Mouse (Mus musculus) frontal cortex, adult (tissue): Measurements from ENCODE around the gene Znrd1as.
"Not testable (repeated sequence)": the region's sequence is repeated elsewhere in the genome, so short reads cannot be mapped to it uniquely, and the experiment has no call there.

Source experiments
- ATAC-seq: cut with Nextera tagmentation; 2 replicates; pipeline ENCODE4 v1.9.2; 2017; ENCODE audit warnings: mild to moderate bottlenecking, moderate library complexity, mixed read lengths; ENCODE audit not compliant: low TSS enrichment

The Znrd1as gene

DNA sequence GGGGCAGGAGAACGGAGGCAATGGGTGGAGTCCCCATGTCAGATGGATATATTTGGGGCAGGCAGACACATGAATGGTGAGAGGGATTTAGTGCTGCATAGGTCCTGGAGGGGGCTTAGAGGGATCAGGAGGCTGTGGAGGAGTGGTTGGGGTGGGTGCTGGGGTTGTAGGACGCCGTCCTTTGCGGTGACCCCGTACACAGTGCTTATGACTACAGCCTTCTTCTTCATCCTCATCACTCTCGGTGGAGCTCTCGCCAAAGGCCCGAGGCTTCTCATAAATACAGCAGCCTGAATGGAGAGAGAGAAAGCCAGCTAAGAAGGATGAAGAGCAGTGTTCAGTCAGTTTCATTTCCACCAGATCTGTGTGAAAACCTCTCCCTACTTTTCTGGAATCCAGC is 9.1 kb upstream of the Znrd1as start:
- ATAC-seq, result no peak

DNA sequence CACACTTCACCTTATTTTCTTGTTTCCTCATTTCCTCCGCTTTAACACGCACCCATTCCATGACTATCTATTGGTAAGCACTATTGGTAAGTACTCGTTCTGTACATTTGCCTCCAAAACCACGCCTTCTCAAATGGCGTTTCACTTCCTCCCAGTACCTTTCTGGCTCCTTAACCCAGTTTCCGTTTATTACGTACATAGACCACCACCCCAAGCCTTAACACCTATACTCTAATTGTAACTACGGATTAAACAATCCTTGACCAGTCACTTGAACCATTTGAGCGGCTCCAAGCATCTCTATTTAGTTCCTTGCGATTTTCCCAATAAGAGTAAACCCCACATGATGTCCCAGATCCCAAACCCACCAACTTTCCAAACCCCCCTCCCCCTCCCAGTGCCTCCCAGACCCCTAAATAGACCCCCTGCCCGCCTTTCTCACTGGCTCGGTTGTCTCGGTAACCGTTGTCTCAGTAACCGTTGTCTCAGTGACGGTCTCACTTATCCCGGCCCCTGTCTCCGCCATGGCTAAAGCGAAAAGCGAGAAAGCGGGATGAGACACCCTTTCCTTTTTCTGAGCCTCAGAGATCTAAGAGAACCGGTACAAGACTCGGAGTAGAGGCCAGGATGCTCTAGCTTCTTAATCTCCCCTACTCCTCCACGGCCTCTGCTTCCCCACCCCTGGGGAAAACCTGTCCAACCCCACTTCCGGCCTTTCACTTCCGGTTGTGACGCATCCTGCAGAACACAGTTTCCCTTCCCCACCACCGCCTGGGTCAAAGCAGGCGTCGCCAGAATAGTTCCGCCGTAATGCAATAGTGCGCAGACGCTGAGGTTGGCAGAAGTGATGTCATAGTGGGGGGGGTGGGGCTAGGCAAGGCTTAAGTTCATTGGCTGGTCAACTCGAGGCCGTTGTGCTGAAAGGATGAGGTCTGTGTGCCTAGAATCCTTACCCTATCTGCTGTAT is 7.1 kb upstream of the Znrd1as start, which contains the start of gene Ppp1r11:
Ppp1r11 (minus strand) TSS at position 761 of the 967 bp plus-strand sequence.
- peak; percentile 92 for ATAC-seq

DNA sequence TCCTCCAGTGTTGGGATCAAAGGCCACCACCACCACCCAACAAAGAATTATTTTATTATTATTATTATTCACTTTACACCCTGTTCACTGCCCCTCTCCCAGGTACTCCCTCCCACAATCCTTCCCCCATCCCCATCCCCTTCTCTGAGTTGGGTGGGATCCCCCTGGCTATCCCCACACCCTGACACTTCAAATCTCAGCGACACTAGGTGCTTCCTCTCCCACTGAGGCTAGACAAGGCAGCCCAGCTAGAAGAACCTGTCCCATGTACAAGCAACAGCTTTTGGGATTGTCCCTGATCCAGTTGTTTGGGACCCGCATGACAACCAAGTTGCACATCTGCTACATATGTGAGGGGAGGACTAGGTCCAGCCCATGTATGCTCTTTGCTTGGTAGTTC is 5.8 kb upstream of the Znrd1as start:
- no peak for ATAC-seq

DNA sequence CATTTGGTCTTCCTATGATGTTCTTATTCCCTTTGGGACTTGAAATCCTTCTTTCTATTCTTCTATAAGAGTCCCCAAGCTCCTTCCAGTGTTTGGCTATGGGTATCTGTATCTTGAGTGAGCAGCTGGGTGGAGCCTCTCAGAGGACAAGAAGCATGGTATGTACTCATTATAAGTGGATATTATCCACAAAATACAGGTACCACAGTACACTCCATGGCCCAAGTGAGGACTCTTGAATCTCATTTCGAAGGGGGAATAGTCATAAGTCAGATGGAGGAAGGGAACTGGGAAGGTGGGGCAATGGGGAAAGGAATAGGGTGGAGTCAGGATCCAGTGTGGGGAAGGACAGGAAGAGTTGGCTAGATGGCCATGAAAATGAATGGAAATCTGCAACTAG is 5.3 kb upstream of the Znrd1as start:
- ATAC-seq, result no peak

DNA sequence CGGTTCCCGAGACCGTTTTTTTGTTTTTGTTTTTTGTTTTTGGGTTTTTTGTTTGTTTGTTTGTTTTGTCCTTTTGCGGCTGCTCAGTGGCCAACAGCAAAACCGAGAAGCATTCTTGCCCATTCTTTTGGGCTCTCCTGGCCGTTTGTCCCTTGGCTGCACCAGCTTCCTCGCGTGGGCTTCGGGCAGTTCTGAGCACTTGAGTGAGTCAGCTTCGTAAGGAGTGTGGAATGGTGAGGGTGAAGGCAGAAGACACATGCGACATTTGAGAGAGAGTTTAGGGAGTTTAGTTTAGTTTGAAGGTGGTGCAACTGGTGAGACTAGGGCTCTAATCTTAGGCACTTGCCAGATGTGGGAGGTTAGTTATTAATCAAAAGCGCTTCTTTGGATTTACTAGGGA is 492 bp downstream of the Znrd1as start:
- peak; percentile 22; the same call in 1 of the 2 replicates for ATAC-seq

DNA sequence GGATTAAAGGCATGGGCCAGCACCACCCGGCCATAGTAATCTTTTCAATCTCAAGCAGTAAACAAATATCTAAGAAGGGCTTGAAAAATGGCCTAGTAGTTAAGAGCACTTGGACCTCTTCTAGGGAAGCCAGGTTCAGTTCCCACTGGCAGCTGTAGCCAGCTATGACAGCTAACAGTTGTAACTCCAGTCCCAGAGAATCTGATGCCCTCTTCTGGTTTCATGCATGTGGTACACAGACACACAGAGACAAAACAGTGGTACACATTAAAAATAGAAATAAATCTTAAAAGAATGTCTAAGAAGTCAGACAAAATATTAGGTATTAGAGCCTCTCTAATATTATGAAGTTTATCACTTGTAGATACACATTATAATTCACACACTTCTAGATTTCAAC is 2.7 kb downstream of the Znrd1as start:
- ATAC-seq, result no peak

DNA sequence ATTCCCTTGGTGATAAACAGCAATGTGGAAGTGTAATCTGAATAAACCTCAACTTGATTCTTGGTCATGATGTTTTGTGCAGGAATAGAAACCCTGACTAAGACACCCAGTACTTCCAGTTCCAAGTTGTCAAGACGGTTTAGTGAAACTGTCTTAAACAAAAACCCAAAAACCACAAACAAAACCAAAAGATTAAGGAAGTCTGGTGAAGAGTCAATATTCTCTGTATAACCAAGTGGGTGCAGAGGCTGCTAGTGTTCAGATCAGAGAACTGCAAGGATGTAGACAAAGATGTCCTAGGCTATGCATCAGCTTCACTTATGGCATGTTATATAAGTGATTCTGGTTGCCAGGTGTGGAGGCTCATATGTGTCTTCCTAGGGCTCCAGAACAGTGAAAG is 8.5 kb downstream of the Znrd1as start:
- no peak for ATAC-seq

DNA sequence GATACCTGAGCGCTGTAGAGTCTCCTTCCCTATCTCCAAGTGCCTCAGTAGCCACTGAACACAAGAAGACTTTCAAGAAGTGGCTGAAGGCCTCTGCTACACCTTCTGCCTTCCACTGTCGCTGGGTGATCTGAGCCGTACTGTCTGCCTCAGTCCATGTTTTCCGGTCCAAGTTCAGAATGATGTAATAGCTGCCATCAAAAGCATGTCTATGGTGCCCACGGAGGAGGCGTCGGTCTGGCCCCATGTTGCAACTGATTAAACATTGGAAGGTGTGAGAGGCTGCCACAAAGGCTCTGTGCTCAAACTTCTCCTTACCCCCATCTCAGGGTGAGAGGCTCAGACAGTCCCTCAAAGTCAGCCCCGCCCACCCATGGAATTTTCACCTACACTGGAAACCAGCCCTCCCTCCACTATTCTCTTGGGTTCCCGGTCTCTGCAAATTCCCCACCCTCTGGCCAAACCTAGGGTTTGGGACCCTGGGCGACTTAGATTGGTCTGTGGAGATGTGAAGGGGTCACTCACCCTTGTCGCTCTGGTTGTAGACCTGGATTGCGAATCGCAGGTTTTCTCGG is 12.0 kb downstream of the Znrd1as start:
- ATAC-seq, result no peak

DNA sequence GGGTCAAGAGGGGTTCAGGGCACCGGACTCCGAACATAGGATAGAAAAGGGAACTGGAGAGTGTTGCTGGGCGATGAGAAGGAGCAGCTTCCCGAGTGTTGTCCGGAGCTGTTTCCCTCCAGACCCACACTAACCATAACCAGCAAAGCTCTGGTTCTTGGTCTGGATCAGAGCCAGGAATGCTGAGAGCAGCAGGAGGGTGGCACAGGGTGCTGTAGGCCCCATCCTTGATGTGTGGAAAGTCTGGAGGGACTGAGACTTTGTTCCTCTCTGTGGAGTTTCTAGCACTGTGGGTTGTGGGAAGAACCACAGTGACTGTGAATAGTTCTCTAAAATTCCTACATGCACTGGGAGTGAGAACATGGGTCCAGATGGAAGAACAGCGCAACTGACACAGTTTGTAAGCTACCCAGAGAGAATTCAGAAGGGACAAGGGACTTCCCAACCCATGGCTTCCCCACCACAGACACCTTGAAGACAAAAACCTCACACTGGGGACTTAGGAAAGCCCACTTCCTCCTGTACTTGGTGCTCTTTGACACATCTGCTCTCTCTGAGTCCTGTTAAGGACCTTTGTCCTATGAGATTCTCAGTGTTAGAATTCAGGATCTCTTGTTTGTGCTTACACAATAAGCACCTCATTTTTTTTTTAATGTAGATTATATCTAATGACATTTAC is 12.9 kb downstream of the Znrd1as start:
- ATAC-seq, result peak; percentile 93

DNA sequence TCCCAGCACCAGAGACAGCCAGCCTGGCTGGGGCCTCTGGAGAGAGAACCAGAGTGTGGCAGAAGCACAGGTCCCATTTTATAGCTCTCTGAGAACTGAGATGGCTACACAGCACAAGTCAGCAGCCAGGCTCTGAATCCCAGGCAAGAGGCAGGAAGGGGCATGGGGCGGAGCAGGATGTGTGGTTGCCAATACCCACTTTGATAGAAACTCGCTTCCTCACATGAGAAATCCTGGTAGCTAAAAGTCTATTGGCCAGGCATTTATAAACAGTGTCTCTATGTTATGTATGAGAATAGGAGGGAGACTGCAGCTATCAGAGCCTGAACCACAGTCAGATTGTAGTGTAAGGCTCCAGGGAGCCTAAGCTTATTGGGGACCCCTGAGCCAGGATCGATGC is 14.4 kb downstream of the Znrd1as start:
- ATAC-seq, result no peak

DNA sequence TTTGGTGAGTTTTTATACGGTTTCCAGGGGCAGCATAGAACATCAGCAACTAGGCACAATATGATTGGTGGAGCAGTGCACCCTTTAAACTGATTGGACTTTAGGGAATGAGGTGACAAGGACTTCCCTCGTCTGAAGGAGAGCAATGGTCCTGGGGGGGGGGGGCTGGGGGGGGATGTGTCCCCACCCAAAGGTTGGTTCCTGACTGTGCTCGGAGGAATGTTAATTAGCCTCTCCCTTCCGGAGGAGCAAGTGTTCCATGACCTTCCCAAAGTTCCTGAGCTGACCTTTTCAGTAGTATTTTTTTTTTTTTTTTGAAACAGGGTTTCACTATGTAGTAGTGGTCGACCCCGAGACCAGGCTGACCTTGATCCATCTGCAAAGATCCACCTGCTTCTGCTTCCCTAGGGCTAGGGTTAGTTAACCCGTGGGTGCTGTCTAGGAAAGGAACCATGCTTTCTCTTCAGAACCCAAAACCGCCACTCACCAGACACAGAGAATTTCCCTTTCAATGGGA is 14.9 kb downstream of the Znrd1as start:
- ATAC-seq, result no peak

DNA sequence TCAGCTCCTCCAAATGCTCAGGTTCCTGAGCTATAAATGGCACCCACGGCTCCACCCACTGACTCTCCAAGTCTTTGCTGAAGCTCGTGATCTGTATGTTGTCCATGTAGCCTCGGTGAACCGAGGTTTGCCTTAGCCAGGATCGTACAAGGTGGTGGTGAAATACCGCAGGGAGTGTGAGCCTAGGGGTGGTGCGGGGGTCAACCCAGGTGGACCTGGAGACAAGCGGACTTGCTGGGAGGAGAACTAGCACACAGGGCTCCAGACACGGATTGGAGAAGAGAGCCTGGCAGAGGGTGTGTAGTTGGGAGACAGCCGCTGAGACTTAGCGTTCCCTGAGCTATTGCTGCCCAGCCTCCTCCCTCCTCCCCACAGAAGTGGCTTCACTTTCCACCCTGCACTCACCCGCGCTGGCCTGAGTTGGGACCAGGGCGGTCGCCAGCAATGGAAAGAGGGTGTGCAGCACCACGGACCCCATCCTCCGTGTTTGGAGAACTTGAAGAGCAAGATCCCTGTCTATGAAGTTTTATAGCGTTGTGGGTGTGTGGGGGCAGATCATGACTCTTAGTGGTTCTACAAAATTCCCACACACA is 22.9 kb downstream of the Znrd1as start, which contains the start of gene 2410137M14Rik:
2410137M14Rik (minus strand) TSS at position 17 of the 593 bp plus-strand sequence.
- peak; percentile 91 for ATAC-seq

DNA sequence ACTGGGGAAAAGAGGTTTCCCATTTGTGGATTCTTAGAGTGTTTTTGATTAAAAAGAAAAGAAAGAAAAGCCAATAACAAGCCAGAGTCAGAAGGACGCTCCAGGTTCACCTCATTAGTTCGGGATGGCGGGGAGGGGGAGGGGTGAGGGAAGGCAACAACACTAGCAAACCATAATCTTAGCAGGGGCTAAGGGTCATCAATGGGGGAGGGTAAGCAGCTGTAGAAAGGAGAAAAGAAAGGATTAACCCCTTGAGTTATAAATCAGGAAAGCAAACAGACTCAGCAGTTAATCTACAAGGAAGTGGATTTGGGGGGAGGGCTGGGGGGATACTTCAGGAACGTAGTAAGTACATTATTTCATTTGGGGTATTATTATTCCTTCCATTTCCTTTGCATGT is 23.5 kb downstream of the Znrd1as start:
- ATAC-seq, result no peak

DNA sequence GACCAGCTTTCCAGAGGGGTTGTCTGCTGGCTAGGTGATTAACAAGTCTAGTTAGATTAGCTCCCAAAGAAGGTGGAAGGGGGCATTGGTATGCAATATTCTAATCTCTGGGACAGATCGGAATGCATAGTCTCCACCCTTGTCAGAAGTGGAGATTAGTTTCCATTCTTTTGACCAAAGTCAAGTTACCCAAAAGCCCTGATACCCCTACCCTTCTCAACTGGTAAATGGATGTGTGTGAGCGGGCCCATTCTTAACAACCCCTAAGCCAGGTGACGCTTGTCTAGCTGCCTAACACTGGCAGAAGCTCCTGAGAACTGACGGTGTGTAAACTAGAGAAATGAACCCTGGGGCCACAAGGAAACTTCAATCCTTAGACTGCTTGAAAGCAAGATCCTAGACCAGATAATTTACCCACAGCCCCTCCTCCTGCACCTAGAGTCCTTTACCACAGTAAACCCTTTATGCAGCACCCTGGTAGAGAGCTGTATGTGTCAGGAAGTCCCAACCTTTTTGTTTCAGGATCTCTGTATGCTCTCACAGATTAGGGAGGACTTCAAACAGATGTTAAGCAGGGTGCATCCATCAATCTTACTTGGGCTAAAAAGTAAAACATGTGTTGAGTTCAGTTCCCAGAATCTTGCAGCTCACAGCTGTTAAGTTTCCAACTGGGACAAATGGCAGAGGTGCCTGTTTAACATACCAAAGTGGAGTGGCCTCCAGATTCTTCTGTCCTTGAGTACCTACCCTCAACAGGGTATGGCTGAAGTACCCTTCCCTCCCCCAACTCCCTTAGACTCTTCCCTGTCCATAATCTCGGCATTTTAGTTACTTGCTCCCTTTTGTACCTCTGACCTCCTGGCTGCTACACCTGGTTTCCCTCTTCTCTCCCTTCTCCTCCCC is 24.1 kb downstream of the Znrd1as start:
- ATAC-seq, result no peak

DNA sequence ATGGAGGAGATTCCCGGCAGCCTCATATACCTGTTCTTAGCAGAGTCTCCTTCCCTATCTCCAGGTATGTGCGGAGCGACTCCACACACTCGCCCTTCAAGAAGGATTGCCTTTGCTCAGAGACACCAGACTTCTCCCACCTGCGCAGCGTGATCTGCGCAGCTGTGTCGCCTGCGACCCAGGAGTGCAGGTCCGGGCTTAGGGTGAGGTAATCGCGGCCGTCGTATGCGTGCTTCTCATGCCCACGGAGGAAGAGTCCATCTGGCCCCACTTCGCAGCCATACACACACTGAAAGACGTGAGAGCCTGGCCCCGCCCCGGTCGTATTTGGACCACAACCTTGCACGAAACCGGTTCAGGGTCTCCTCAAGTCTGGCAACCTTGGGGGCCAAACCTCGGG is 30.1 kb downstream of the Znrd1as start:
- ATAC-seq, result peak; percentile 30; the same call in 1 of the 2 replicates

DNA sequence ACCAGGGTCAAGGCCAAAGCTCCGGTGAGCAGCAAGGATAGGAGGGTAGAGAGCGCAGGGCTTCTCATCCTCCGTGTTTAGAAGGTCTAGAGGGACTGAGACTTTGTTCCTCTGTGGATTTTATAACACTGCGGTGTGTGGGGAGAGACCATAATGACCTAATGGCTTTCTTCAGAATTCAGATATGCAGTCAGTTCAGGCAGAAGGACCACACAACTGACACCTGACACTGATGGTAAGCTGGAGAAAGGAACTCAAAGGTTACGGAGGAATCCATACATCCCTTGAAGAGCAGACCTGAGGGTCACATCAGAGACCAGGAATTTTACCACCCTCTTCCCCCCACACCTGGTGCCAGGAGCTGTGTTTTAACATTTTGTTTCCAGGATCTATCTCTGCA is 31.0 kb downstream of the Znrd1as start, which contains the start of gene H2-M5:
H2-M5 (minus strand) TSS at position 101 of the 400 bp plus-strand sequence.
- ATAC-seq, result no peak

DNA sequence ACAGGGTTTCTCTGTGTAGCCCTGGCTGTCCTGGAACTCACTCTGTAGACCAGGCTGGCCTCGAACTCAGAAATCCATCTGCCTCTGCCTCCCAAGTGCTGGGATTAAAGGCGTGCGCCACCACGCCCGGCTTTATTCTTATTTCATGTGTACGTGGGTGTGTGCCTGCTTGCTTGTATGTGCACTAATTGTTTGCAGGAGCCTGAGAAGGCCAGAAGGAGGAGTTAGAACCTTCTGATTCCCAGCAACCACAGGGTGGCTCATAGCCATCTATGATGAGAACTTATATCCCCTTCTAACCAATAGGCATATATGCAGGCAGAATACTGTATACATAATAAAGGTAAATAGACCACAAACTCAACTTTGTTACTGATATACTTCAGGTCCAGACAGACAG is 32.2 kb downstream of the Znrd1as start:
- not testable (repeated sequence) for ATAC-seq

DNA sequence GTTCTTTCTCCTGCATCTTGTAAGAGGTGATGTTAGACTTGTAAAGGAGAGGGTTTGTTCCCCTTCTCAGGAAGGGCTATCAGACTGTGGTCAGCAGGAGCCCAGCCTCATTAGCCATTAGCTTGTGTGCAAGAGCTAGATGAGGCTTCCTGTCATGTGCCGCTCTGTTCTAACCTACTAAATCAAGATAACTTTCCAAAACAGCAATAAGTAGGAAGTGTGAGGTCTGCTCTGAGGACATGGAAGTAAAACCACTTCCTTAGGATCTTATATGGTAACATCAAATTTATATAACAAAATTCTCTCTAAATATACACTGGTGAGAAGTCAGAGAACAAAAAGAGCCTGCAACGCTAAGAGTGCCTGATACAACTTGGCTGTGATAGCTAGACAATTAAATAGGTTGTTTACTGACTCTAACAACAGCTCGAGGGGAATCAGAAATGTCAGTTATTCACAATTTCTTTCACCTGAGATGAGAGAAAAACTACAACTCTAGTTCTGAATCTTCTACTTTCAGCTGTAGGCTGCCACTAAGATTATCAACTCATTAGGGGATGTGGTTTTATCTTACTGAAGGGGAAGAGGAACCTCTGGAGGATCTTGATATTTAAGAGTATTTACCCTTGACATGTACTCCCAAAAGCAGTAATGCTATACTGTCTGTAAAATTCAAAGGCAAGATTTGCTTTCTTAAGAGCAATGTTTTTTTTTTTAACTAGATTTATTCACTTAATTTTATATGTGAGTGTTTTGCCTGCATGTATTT is 34.1 kb downstream of the Znrd1as start:
- ATAC-seq, result peak; percentile 74

DNA sequence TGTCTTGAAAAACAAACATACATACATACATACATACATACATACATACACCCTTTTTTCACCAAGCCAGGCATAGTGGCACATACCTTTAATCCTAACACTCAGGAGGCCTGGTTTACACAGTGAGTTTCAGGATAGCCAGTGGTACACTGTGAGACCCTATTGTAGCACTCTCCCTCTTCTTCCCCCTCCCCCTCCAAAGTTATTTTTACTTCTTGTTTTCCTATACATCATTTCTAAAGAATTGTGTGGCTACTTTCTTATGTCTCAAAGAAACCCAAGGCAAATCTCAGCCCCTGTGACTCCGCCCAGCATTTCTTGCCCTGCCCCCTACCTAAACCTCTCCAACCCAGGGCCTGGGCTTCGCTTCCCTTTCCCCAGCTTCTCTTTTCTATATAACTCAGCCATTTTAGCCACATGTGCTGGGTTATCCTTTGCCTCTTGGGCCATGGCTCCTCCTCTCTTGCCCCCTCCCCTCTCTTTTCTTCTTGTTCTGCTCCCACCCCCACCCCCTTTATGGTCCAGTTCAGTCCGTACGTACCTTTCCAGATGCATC is 35.5 kb downstream of the Znrd1as start:
- ATAC-seq, result no peak

DNA sequence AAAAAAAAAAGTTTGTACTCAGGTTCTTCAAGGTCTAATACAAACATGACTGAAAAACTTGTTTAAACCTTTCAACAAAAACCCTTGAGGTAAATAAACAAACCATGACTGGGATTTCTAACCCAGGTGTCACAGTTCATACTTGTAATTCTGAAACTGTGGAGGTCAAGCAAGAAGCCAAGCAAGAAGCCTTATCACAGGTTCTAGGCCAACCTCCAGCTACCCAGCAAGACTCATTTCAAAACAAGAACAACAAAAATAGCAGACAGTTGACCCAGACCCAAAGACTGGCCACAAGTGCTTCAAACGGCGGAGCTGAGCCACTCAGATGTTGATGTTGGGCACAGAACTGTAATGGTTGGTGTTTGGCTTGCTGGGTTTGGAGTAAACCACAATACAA is 36.1 kb downstream of the Znrd1as start:
- no peak for ATAC-seq
